Mouse (Mus musculus) spleen, adult 18-20 months (tissue): Measurements from ENCODE around the gene Sema5a.

Experiments
- DNase-seq, 2 experiments: peaks; one replicate each; pipeline ENCODE4 v3.0.0; 2022; ENCODE audit warnings: mixed read lengths in 2 of 2

The Sema5a gene

DNA sequence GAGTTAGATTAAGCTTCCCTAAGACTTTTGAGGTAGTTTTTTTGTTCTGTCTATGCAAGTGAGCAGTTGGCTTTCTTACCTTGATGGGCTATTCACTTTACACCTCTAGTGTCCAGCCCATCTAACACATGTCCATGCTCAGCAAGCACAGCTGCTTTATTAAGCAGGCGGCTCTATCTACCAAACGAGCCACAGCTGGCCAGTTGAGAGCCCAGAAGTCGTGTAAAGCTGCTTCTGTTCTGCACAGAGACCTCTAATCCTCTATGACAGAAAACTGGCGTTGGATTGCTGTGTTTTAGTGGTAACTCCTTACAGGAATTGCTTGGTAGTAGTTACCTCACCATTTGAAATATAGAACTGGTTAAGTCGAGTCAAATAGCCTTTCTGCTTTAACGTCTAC, 126.8 kb downstream of the Sema5a start:
- no peak for DNase-seq

DNA sequence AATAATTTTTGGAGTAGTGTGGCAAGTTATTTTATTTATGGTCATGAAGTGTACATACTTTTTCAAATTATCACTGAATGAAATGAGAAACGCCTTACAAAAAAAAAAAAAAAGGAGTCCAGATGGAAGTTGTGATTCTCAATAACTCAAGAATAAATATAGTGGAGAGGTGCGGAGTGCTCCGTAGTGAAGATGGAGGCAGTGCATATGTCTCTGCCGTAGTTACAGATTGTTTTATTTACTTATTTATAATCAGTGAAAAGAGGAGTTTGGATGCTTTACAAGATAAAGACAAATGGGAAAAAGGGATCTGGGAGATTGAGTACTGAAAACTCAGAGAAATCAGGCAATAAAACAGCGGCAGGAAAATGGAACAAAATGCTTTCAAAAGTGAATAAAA, 131.7 kb downstream of the Sema5a start:
- DNase-seq, result no peak

DNA sequence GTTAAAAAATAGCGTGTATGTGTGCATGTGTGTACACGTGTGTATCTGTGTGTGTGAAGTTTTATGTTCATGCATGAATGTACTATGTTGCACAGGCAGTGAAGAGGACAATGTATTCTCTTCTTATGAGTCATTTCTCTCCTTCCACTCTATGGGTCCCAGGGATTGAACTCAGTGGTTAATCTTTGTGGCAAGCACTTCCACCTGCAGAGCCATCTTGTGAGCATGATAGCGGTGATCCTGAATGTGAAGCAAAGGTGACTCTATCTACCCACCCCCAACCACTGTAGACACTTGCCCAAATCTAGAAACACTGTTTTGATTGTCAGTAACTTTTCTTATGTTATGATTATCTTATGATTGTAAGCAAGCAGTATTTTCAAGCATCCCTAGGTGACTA, 133.2 kb downstream of the Sema5a start:
- DNase-seq, result no peak

DNA sequence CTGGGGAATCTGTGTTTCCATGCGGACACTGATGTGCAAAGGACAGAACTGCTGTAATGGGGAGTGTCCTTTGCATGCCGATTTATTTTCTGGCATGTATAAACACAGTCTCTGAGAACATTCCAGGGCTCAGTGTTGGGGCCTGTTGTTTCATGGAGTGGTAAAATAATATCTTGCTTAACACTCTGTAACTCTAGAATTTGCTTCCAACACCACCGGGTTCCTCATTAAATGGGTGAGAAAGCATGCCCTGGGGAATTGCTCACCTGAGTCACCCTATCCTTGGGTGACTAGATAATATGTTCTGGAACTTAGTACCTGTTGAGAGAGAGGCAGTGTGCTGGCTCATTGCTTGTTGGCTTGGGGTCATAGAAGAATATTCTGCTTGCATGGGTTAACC, 135.7 kb downstream of the Sema5a start:
- DNase-seq, result no peak

DNA sequence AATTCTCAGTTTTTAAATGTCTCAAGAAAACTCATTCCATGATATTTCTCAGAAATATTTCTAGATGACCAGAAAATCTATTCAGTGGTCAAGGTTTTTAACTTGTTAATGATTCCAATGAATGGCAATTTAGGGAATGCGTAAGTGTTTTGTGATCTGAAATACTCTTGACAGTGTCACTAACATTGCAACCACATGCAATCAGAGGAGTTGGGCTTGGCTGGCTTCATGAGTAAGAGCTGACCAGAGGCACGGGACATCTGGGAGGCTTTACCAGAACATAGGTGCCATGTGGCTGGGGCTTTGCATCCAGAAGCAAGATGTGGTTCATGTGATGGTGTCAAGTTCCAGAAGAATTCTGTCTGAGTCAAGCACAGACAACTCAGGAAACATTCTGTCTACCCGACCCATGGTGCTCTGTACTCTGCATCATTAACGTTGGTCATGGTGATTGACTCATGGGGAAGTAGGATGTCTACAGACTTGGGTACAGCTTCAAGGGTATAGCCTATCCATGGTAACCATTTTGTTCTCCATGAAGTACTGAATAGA, 138.4 kb downstream of the Sema5a start:
- no peak for DNase-seq

DNA sequence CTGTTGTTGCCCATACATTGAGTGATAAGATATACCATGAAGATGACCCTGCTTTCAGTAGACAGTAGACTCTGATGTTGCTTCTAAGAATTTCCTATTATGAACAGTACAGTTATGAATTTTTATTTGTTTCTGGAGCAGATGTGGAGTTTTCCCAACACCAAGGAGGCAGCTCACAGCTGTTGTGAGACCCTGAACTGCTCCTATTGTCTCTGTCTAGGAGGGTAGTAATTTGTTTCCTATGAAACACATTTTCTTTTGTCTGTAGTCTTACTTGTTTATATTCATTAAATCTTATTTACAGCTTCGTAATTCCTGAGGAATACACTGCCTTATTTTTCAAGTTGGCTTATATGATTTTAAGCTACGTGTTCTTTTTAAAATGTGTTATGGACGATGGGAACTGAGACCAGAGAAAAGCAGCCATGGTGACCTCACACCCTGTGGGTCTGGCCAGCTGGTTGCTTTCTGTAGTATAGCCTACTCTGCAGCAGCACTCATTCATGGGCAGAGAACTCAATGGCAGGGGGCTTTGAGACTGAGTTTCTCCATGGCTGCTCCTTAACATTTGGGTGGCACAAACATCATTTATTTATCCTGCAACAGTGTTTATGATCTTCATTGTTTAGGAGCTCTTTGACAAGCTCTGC, 151.8 kb downstream of the Sema5a start:
- no peak for DNase-seq

DNA sequence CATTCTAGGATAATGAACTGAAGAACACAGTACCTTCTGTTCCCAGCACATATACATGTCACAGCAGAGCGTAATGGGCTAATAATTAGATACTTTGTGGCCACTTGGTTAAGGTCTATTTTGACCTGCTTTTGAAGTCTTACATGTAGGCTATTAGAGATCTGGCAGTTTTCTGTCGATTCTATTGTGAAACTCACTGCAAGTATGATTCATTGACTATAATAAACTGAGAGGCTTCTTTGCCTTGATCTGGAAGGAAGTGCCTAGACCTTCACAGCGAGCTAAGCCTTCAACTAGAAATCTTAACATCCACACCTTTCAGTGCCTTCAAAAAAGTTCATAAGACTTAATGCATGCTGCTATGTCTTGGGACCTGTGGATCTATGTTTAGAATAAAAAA, 152.5 kb downstream of the Sema5a start:
- no peak for DNase-seq

DNA sequence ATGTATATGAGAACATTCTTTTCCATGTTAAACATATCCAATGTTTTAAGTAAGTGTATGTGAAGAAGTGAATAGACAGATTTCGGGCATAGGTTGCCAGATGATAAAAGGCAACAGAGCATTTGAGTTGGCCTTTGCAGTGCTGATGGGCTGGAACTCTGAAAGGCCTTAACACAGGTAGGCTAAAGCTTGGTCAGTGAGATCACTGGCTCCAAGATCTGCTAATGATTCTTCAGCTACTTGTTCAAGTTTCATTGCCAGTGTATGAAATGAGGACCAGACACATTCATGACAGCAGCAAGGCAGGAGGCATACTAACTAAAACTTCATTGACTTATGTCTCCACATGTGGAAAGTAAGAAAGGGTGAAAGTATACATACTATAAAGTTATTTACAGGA, 154.1 kb downstream of the Sema5a start:
- DNase-seq, result no peak

DNA sequence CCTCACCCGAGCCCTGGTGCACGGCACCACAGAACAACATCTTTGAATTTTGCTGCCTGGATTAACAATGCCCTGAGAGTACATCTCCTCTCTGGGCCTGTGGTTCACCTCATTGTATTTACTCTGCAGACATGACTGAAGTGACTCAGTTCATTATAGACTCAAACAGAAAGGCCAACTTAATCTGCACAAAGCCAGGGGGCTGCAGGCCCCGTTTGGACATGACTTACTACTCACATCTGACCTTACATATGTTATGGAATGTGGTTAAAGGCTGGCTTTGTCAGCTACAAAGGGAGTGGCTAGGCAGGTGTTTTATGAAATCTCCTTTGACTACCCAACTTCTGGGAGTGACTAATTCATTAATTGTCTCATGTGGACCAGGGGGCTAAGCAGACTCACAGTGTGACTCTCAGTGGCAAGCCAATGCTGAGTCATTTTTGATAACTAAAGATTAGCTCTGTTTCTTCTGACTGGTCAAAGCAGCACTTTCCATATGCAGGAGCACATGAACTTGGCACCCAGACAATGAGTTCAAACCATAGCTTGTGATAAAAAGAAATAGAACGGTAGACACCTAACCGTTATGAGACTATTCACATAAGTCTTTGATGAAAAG, 157.4 kb downstream of the Sema5a start:
- no peak for DNase-seq

DNA sequence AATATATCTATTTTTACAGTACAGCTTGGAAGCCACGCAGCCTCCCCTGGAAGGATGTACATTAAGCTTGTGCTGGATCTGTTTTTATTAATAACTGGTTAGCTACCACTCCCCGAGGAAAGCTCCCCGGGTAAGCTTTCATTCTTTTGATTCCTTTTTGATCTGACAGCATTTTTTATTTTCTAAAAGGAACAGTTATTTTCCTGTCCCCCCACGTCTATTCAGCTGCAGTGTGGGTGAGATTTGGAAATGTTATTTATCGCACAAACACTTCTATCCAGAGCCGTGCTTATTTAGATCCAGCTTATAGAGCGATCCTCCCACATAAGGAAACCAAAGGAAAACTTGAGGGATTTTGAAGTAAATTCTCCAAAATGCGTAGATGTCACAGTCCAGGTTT, 158.7 kb downstream of the Sema5a start:
- no peak for DNase-seq

DNA sequence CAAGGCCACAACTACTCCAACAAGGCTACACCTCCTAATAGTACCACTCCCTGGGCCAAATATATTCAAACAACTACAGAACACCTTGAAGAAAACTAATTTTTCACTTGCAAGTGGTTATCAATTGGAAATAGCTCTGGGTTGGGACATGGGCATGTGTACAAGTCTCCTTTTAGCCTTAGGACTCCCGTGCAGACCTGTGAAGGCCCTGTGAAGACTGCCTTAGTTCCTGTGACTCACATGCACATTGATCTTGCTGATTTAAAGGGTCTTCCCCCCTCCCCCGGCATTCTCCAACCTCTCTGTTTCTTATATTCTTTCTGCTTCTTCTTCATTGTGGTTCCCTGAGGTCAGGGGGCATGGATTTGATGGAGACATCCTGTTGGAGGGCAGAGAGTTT, 161.8 kb downstream of the Sema5a start:
- DNase-seq, result no peak

DNA sequence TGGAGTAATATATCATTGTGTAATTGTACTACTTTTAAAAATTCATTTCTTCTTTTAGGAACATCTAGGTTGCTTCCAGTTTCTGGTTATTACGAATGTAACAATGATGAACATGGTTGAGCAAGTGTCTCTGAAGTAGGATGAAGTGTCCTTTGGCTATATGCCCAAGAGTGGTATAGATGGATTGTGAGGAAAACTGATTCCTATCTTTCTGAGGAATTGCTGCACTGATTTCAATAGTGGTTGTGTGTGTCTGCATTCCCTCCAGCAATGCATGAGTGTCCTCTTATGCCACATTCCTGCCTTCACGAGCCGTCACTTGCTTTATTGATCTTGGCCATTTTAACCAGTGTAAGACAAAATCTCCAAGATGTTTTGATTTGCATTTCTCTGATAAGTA, 163.2 kb downstream of the Sema5a start:
- DNase-seq, result no peak

DNA sequence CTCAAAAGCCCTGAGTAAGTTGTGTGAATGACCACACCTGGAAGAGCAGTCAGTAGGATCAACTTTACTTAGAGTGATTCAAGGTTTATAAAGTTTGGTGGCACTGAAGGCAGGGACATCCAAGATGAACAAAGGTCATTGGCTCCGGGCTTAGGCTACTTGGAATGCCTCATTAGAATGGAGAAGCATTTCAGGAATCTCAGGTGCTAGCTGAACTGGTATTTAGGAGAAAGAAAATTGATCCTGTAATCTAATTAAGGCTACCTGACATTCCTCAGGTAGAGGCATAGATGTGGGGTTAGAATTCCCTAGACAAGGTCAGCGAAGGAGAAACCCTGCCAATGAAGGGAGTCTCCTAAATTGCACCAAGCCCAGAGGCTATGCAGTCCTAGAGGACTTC, 171.7 kb downstream of the Sema5a start:
- DNase-seq, result no peak

DNA sequence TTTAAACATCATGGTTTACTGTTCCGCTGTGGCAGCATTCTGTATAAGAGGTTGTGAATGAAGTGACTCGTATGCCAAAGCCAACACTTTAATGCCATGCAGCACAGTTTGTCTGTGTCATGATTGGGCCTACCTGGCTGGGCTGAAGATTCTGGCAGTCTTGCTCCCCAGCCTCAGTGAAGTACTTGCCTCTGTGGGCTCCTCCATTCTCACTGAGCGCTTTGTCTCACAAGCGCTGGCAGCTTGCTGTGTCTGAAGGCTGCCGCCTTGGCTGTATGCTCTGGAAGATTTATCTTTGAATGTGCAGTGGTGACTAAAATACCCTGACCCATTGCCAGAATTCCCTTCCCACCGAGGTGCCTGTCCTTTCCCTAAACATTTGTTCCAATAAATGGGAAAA, 178.0 kb downstream of the Sema5a start:
- DNase-seq, result no peak

DNA sequence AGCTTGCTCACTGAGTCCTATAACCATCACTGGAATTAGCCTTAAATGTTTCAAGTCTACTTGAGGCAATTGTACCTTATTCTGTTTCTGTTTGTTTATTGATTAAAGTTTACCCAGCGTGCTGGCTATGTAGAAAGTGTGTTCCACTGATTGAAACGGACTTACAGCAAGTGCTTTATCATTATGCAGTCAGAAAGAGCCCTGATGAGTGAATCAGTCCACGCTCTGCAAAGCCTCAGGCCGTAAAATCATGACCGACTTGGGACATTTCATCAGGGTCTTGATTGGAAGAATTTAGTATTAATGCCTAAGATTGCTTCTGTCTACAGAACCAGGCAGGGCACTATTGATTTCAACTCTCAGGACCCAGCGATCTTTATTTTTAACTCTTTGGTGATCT, 178.5 kb downstream of the Sema5a start:
- no peak for DNase-seq

DNA sequence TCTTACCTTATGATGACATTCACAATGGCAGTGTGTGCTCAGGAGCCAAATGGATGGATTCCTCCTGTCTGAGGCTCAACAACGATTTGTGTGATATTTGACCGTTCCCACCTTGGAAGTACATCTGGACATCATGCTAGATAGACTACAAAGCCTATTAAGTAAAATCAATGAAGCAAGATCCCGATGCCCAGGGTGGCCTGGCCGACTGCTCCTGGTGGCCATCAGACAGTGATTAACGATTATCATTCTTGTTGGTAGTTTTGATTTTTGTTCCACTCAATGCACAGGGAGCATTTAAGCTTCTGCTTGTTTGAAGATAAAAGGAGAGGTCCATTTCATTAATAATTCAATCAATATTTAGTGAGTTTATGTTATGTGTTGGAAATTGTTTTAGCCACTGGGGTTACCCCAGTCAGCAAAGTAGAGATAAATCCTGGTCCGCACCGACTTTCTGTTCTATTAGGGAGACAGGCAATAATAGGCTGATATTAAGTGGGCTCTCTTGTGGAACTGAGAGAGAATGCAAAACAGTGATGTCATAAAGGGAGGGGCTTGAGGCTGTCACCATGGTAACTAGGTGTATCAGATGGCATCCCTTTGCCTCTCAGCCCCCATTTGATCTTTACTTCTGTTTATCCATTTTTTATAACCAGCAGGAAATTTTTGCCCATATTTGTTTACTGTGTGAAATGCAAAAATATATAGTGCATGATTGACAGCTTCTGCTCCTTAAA, 182.7 kb downstream of the Sema5a start:
- no peak for DNase-seq

DNA sequence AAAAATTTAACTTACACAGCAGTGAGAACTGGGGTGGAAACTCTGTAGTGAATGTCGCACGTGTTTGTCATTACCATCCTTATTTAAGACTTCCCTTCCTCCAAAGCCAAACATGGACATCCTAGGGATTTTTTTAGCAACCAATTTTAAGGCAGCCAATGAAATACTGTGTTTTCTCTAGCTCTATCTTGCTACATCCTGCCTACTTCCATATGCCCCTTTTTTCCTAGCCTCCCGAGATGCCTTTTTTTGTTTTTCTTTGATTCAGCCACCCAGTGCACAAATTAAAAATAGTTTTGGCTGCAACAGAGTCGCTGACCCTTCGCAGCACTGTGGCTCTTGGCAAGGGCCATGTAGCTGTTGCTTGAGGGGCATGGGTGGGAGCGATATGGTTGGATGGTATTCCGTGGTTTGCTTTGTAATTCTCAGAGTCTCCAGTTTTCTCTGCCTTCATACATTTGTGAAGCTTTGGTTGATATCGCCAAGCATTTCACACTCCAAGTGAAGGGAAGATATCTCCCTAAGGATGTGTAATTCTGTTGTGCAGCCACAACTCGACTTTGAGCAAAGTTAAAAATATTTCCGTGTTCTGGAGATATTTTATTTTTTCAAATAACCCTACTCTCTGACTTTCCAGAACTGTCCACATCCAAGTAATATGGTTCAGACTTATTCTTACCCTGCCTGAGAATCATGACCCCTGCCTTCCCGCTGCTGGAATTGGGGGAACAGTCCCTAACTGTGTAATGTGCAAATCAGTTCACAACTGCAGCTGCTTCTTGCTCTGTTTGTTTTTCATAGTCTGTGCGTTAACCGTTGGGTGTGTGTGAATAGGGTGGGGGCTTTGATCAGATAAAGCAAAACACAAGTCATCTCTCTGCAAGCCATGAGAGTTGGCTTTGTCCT, 188.6 kb downstream of the Sema5a start:
- no peak for DNase-seq

DNA sequence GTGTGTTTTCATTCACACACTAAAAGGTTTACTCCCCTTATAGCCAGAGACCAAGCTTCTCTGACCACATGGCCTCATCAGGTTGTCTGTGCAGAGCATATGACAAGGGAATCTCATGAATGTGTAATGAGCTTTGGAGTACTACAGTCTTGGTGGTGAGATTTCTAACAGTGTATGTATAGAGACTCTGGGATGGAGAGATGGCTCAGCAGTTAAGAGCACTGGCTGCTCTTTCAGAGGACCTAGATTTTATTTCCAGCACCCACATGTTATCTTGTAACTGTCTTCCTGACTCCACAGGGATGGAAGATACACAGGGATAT, 189.2 kb downstream of the Sema5a start:
- DNase-seq, result no peak

DNA sequence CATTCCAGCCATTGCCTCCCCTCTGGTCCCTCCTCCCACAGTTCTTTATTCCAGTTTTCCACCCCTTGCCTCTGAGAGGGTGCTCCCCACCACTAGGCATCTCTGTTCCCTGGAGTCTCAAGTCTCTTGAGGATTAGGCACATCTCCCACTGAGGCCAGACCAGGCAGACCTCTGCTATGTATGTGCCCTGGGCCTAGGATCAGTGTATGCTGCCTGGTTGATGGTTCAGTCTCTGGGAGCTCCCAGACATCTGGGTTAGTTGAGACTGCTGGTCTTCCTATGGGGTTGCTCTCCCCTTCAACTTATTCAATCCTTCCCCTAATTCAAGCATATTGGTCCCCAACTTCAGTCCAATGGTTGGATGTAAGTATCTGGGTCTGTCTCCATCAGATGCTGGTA, 189.7 kb downstream of the Sema5a start:
- DNase-seq, result no peak

DNA sequence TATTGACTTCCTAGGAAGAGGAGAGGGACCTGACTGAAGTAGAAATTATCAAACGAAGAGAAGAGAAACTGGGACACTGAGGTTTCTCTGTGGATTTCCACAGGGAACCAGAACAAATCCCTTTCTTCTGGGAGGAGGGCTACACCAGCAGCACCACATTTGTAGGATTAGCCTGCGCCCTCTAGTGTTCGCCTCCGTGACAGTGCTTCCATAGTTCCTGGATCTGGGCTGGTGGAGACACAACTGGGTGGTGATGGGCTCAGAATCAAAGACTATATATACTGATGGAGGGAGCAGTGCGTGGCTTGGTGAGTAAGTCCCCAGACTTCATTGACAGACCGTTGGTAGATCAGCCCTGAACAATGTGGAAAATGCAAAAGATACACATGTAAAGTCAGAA, 193.0 kb downstream of the Sema5a start:
- peak; percentile 6 to 35 for DNase-seq

DNA sequence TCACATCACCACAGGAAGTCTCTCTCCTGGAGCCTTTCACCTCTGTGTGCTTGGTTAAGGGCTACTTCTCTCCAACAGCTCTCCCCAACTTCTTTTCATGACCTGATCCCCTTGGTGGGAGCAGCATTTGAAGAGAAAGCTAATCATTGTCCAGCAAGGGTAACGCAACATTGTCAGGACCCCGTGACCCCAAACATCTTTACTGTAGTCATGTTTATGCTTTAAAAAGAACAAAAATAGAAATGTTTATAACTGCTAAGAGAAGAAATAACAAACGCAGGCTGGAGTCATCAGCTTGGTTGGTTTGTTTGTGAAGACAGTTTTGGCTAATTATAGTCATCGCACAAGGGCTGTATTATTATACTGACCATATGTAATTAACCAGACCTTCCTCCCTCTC, 198.1 kb downstream of the Sema5a start:
- DNase-seq, result no peak

DNA sequence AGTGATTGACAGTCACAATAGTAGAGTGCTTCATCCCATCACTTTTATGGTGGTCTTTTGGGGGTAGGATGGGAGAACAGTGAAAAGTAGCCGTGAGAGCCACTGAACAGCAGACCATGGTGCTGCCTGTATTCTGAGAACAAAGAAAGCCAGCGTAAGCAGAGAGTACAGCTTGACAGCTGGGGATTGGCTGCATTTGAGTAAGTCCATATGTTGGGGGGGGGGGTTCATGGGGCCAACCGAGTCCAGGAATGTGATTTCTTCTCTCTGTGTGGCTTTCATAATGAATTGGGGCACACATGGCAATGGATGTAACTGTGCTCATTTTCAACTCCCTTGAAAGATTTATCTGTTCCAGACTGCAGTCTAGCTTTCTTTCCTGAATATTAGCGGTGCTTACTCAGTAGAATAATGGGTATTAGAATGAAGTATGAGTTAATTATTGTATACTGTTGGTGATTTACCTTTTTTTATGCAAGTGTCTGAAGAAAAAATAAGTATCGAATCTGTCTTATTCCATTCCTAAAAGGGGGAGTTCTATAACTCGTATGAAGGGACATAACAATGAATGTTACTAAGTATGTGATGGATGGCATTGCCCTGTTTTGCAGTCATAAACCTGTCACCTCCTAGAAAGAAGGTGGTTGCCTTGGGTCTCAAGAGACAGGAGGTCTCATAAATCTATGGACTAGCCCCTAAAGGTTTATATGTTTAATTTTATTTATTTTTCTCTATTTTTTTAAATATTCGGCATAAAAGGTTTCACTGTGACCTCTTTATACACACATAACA, 203.1 kb downstream of the Sema5a start:
- DNase-seq, result no peak
